In the genomic region with DNA sequence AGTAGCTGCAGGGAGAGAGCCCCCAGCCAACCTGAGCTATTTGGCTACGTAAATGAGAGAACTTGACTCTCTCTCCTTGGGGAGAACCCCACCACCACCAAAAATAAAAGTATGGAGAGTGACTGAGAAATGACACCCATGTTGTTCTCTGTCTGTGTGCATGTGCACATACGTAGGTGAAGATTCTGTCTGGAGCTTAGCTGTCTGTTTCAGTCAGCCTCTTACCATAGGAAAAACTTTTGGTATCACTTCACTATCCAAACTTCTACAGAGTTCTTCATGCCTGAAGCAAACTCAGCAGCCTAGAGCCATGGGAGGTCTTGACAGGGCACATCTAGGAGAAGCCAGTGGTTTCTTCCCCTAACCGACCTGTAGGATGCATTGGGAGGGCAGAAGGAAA, we compare ENCODE assay signal across 21 mouse cellular contexts. TPM values are rescaled to one million over a fixed set of nuclear protein-coding genes. Genes with fewer than 3 reads are reported as not detected.
DNase-seq lines count a peak whose midpoint lies in the region; ATAC-seq and TF ChIP-seq lines count a peak whose summit lies in the region.
"Had no signal": no experiment of that assay in that cellular context is flagged by ENCODE, and none has a peak within 500 bp of the region (broad histone marks: within the 10 kb centered on the region; RNA-seq: fewer than 3 reads in every experiment).

No protein-coding gene starts in this region.

- peak; percentile 74; the same call in 1 of the 2 replicates for TF ChIP-seq EP300 in CH12.LX (IDR thresholded peaks at IDR 0.05; ENCODE audit: low read length)

- H3K27ac ChIP-seq in midbrain, embryonic 11.5 days (ENCODE audit: low read depth, low read length): no peak overlapping the region
- H3K27ac ChIP-seq in midbrain, postnatal 0 days (ENCODE audit: low read depth, low read length): no peak overlapping the region
- no peak overlapping the region for H3K27ac ChIP-seq in CH12.LX (ENCODE audit: insufficient read depth, low read depth)

- 88% methylated on average over 3 of the region's 3 CpGs for WGBS in midbrain, embryonic 11.5 days
- 85% methylated on average over 3 of the region's 3 CpGs for WGBS in midbrain, postnatal 0 days

- no peak overlapping the region for H3K4me2 ChIP-seq in midbrain, embryonic 11.5 days
- H3K4me2 ChIP-seq in midbrain, postnatal 0 days (ENCODE audit: low read depth, low read length, poor library complexity, severe bottlenecking): no peak overlapping the region
- no peak overlapping the region for H3K4me2 ChIP-seq in CH12.LX (ENCODE audit: insufficient read depth, low read depth, poor library complexity, severe bottlenecking)

- ATAC-seq in midbrain, embryonic 11.5 days (ENCODE audit: low FRiP score): no peak
- no peak for ATAC-seq in midbrain, postnatal 0 days (ENCODE audit: low FRiP score)
- ATAC-seq: activated CD4-positive, CD25-positive, alpha-beta regulatory T cell, adult 4 months; CD4-positive, CD25-positive, alpha-beta regulatory T cell, adult 4 months; Patski had no signal

- H3K4me1 ChIP-seq in midbrain, embryonic 11.5 days (ENCODE audit: control insufficient read depth, insufficient read depth, low read length): no peaks in the 10 kb centered on the region
- H3K4me1 ChIP-seq in midbrain, postnatal 0 days (ENCODE audit: insufficient read depth, low read length): no peaks in the 10 kb centered on the region
- peaks cover 14 to 29% of the 10 kb centered on the region in 2 experiments for H3K4me1 ChIP-seq in CH12.LX (ENCODE audit: control insufficient read depth in 1 of 2, insufficient read depth in 2 of 2)

- H3K4me3 ChIP-seq in midbrain, embryonic 11.5 days (ENCODE audit: low read depth, low read length): no peak overlapping the region
- H3K4me3 ChIP-seq in midbrain, postnatal 0 days (ENCODE audit: low read depth, low read length): no peak overlapping the region
- no peak overlapping the region for H3K4me3 ChIP-seq in CH12.LX (replicated peaks in 1 of 3; ENCODE audit: low read depth in 2 of 3, low read length in 2 of 3, poor library complexity in 1 of 3)

- peaks cover 3% of the 10 kb centered on the region; the same call in 1 of the 2 replicates for H3K9me3 ChIP-seq in midbrain, embryonic 11.5 days (ENCODE audit: control insufficient read depth, low read length)
- H3K9me3 ChIP-seq in midbrain, postnatal 0 days (ENCODE audit: low read length): peaks cover 6% of the 10 kb centered on the region; the same call in 1 of the 2 replicates
- peaks cover 3% of the 10 kb centered on the region for H3K9me3 ChIP-seq in CH12.LX (replicated peaks; ENCODE audit: low read length)
- H3K9me3 ChIP-seq: G1E had no signal

- no peak for TF ChIP-seq POLR2A in CH12.LX (IDR thresholded peaks at IDR 0.05; ENCODE audit: low read depth, low read length)

- TF ChIP-seq CTCF in midbrain, postnatal 0 days (IDR thresholded peaks at IDR 0.05): no peak
- TF ChIP-seq CTCF in CH12.LX (conservative IDR thresholded peaks at IDR 0.05 in 1 of 2, IDR thresholded peaks at IDR 0.05 in 1 of 2; ENCODE audit: low read depth in 2 of 2, low read length in 2 of 2): no peak

- TF ChIP-seq RAD21 in CH12.LX (IDR thresholded peaks at IDR 0.05; ENCODE audit: low read depth, low read length): no peak

- H3K36me3 ChIP-seq in midbrain, embryonic 11.5 days (ENCODE audit: control insufficient read depth, insufficient read depth, low read length): no peaks in the 10 kb centered on the region
- H3K36me3 ChIP-seq in midbrain, postnatal 0 days (ENCODE audit: insufficient read depth, low read length): no peaks in the 10 kb centered on the region
- H3K36me3 ChIP-seq in CH12.LX (replicated peaks in 1 of 2; ENCODE audit: control insufficient read depth in 1 of 2, insufficient read depth in 1 of 2, low read length in 1 of 2): no peaks in the 10 kb centered on the region
- H3K36me3 ChIP-seq: G1E had no signal

- dilution Hi-C loops in CH12.LX (cut with MboI; ENCODE audit: extremely low pct_ligation_motif_present, extremely low pct_unique_long_range_greater_than_20kb, low sequenced_read_pairs): no loop called here

- in situ Hi-C loops in CH12.LX (cut with MboI; ENCODE audit: low pct_ligation_motif_present, low pct_unique_long_range_greater_than_20kb, low sequenced_read_pairs): no loop called here

- H3K9ac ChIP-seq in midbrain, embryonic 11.5 days (ENCODE audit: low read length): no peak overlapping the region
- no peak overlapping the region for H3K9ac ChIP-seq in midbrain, postnatal 0 days (replicated peaks; ENCODE audit: low read length, poor library complexity, severe bottlenecking)
- no peak overlapping the region for H3K9ac ChIP-seq in CH12.LX (ENCODE audit: insufficient read depth, low read depth)

- peak; percentile 39 for DNase-seq in midbrain, embryonic 11.5 days (ENCODE audit: low spot score, missing footprints)
- no peak for DNase-seq in midbrain, postnatal 0 days (ENCODE audit: low spot score)
- no peak for DNase-seq in CH12.LX (ENCODE audit: extremely low read depth)
- no peak for DNase-seq in left cerebral cortex, postnatal 14 days (ENCODE audit: low spot score in 2 of 2)
- DNase-seq: adrenal gland, adult 2 months; adrenal gland, adult 8-10 months; adrenal gland, postnatal 10 days; adrenal gland, postnatal 14 days; adrenal gland, postnatal 25 days; adrenal gland, postnatal 36 days; B cell, adult 2 months; cerebellum, adult 11 months; cerebellum, adult 11-12 months; cerebellum, adult 18-20 months; cerebellum, adult 2 months had no signal

- intact Hi-C loops in left cerebral cortex, postnatal 14 days (cut with DNase I): no loop called here

- no peaks in the 10 kb centered on the region for H3K79me2 ChIP-seq in CH12.LX (replicated peaks; ENCODE audit: control insufficient read depth, extremely low read depth, insufficient read depth, poor library complexity, severe bottlenecking)

- H3K27me3 ChIP-seq in midbrain, embryonic 11.5 days (ENCODE audit: control insufficient read depth, insufficient read depth, low read length): no peaks in the 10 kb centered on the region
- H3K27me3 ChIP-seq in midbrain, postnatal 0 days (ENCODE audit: insufficient read depth, low read length): no peaks in the 10 kb centered on the region
- H3K27me3 ChIP-seq in CH12.LX (replicated peaks): no peaks in the 10 kb centered on the region
- H3K27me3 ChIP-seq: Patski had no signal

TF ChIP-seq in CH12.LX, 34 proteins besides CTCF, POLR2A, EP300 and RAD21:
- peak; percentile 50; the same call in 1 of the 2 replicates for TF ChIP-seq IRF4 (IDR thresholded peaks at IDR 0.05; ENCODE audit: low read depth, low read length)
- TF ChIP-seq NRF1 (IDR thresholded peaks at IDR 0.05; ENCODE audit: low read depth, low read length): no peak
- no peak for TF ChIP-seq CHD2 (IDR thresholded peaks at IDR 0.05; ENCODE audit: low read length)
- TF ChIP-seq POLR2AphosphoS2 (IDR thresholded peaks at IDR 0.05; ENCODE audit: low read depth, low read length): no peak
- no peak for TF ChIP-seq USF2 (conservative IDR thresholded peaks at IDR 0.05; ENCODE audit: low read depth, low read length)
- peak; percentile 37; the same call in 1 of the 2 replicates for TF ChIP-seq MAX (IDR thresholded peaks at IDR 0.05; ENCODE audit: low read length)
- TF ChIP-seq ZNF384 (IDR thresholded peaks at IDR 0.05; ENCODE audit: low read depth, low read length): no peak
- TF ChIP-seq BHLHE40 (IDR thresholded peaks at IDR 0.05; ENCODE audit: low read depth, low read length): peak; percentile 58
- 0 out of 2 replicates have a peak, but pooled peaks have one; percentile 29 for TF ChIP-seq MEF2A (IDR thresholded peaks at IDR 0.05; ENCODE audit: borderline replicate concordance, low read depth, low read length)
- no peak for TF ChIP-seq NELFE (IDR thresholded peaks at IDR 0.05; ENCODE audit: low read depth, low read length)
- no peak; the same call in 1 of the 2 replicates for TF ChIP-seq ETS1 (conservative IDR thresholded peaks at IDR 0.05; ENCODE audit: low read depth, low read length)

RNA-seq across cellular contexts. Expression of a gene that starts 2.5 kb away (rescaled TPM):
- polyA plus RNA-seq in midbrain, embryonic 11.5 days (2014; fragmentation: Nextera tagmentation; extraction: Ambion mirVana): 0.19 and 0.29 TPM in 2 replicates
- total RNA-seq in midbrain, postnatal 0 days (2014; rRNA removed): 0.05 TPM in 1 of 2 replicates, not detected in the other
- polyA plus RNA-seq in midbrain, postnatal 0 days (2015; fragmentation: Nextera tagmentation; extraction: Ambion mirVana): not detected in 2 replicates
- total RNA-seq in CH12.LX (2012; rRNA removed) (0.21 and 0.51 TPM in 2 replicates), CH12.LX (2014; rRNA removed) (0.09 TPM in 1 of 2 replicates, not detected in the other)
- polyA plus RNA-seq in CH12.LX (2012; ENCODE audit: insufficient read length, low read depth): 0.34 and 0.44 TPM in 2 replicates
- total RNA-seq in left cerebral cortex, postnatal 14 days (2021): not detected
- total RNA-seq: adrenal gland, adult 18-20 months; adrenal gland, adult 2 months; adrenal gland, adult 8-10 months; adrenal gland, postnatal 14 days; adrenal gland, postnatal 25 days; adrenal gland, postnatal 36 days; MEL had no signal
- polyA plus RNA-seq: activated CD4-positive, CD25-positive, alpha-beta regulatory T cell, adult 4 months; adrenal gland, adult 2 months; CD4-positive, CD25-positive, alpha-beta regulatory T cell, adult 4 months; G1E; Patski had no signal
